Mouse (Mus musculus) cerebral cortex, adult 2 months (tissue): ENCODE data around the gene Iqcg.

Experiments
- WGBS: fragments of 180-500 bp; shearing (Covaris S2); methylation state at CpG from one replicate; pipeline ENCODE4 v1.1.7; 2018; 5-methylcytosine and 5-hydroxymethylcytosine counted together

Gene Iqcg

GRCm38 (mm10) chr16:33056095-33056785, at the start of gene Iqcg, which contains the start of gene Rpl35a:
TSS of gene Iqcg (minus strand) at chr16:33056218.
TSS of gene Rpl35a (plus strand) at chr16:33056453.
- WGBS, result under 1% methylated on average over 47 of the region's 47 CpGs

GRCm38 (mm10) chr16:33085666-33086065, 29.6 kb upstream of the Iqcg start:
- WGBS, result 72% methylated on average over 8 of the region's 8 CpGs

GRCm38 (mm10) chr16:33083996-33084395, 28.0 kb upstream of the Iqcg start:
- 91% methylated on average over 2 of the region's 2 CpGs for WGBS

GRCm38 (mm10) chr16:33082951-33083350, 26.9 kb upstream of the Iqcg start:
- 94% methylated on average over 6 of the region's 6 CpGs for WGBS

- WGBS, result 92% methylated on average over 7 of the region's 7 CpGs
Observed at GRCm38 (mm10) chr16:33080063-33080462, 24.0 kb upstream of the Iqcg start.

GRCm38 (mm10) chr16:33077069-33077627, 21.1 kb upstream of the Iqcg start:
- 64% methylated on average over 5 of the region's 5 CpGs for WGBS

- WGBS, result 81% methylated on average over 6 of the region's 6 CpGs
Observed at GRCm38 (mm10) chr16:33076078-33076477, 20.1 kb upstream of the Iqcg start.

- 77% methylated on average over 5 of the region's 5 CpGs for WGBS
Observed at GRCm38 (mm10) chr16:33074967-33075366, 18.9 kb upstream of the Iqcg start.

GRCm38 (mm10) chr16:33072871-33073557, 17.0 kb upstream of the Iqcg start:
- WGBS, result 94% methylated on average over 6 of the region's 6 CpGs

GRCm38 (mm10) chr16:33064636-33065035, 8.6 kb upstream of the Iqcg start:
- WGBS, result 84% methylated on average over 9 of the region's 9 CpGs

- 6% methylated on average over 7 of the region's 7 CpGs for WGBS
Observed at GRCm38 (mm10) chr16:33063267-33063666, 7.2 kb upstream of the Iqcg start.

GRCm38 (mm10) chr16:33062682-33063131, 6.7 kb upstream of the Iqcg start:
- under 1% methylated on average over 35 of the region's 35 CpGs for WGBS

- WGBS, result under 1% methylated on average over 64 of the region's 64 CpGs
Observed at GRCm38 (mm10) chr16:33062024-33062681, 6.1 kb upstream of the Iqcg start, which contains the start of gene Lmln. TSS of gene Lmln (plus strand) at chr16:33062521.

- 48% methylated on average over 11 of the region's 11 CpGs for WGBS
Observed at GRCm38 (mm10) chr16:33061400-33061799, 5.4 kb upstream of the Iqcg start.

- 73% methylated on average over 2 of the region's 2 CpGs for WGBS
Observed at GRCm38 (mm10) chr16:33060926-33061325, 4.9 kb upstream of the Iqcg start.

- WGBS, result 90% methylated on average over 1 of the region's 1 CpGs
Observed at GRCm38 (mm10) chr16:33059471-33059870, 3.5 kb upstream of the Iqcg start.

GRCm38 (mm10) chr16:33058656-33059055, 2.6 kb upstream of the Iqcg start:
- 82% methylated on average over 9 of the region's 9 CpGs for WGBS

GRCm38 (mm10) chr16:33058033-33058432, 2.0 kb upstream of the Iqcg start:
- 87% methylated on average over 16 of the region's 16 CpGs for whole genome bisulfite sequencing

- WGBS, result under 1% methylated on average over 24 of the region's 24 CpGs
Observed at GRCm38 (mm10) chr16:33056786-33057185, 768 bp upstream of the Iqcg start.

- WGBS, result 12% methylated on average over 10 of the region's 10 CpGs
Observed at GRCm38 (mm10) chr16:33055655-33056054, 363 bp downstream of the Iqcg start.

GRCm38 (mm10) chr16:33054927-33055326, 1.1 kb downstream of the Iqcg start:
- 85% methylated on average over 2 of the region's 2 CpGs for WGBS

- 76% methylated on average over 5 of the region's 5 CpGs for WGBS
Observed at GRCm38 (mm10) chr16:33053141-33053540, 2.9 kb downstream of the Iqcg start.
